9 mouse cellular contexts compared by ENCODE assay signal in genomic region chr9:42461390-42462108, GRCm38 (mm10). TPM values are rescaled to one million over a fixed set of nuclear protein-coding genes. Genes with fewer than 3 reads are reported as not detected.
DNase-seq lines count a peak whose midpoint lies in the region; ATAC-seq and TF ChIP-seq lines count a peak whose summit lies in the region.
"Had no signal": no experiment of that assay in that cellular context is flagged by ENCODE, and none has a peak within 500 bp of the region (broad histone marks: within the 10 kb centered on the region; RNA-seq: fewer than 3 reads in every experiment).

No protein-coding gene starts in this region.

- no peak overlapping the region for H3K4me3 ChIP-seq in hindbrain, embryonic 16.5 days (ENCODE audit: low read length)
- H3K4me3 ChIP-seq in gastrocnemius, adult 2 months = no peak overlapping the region

- H3K36me3 ChIP-seq in hindbrain, embryonic 16.5 days (ENCODE audit: control insufficient read depth, insufficient read depth, low read length) = no peaks in the 10 kb centered on the region

- no peak overlapping the region for H3K9ac ChIP-seq in hindbrain, embryonic 16.5 days (ENCODE audit: low read depth, low read length)

- no peak for TF ChIP-seq CTCF in gastrocnemius, adult 2 months (IDR thresholded peaks at IDR 0.05)

- no peak overlapping the region for H3K27ac ChIP-seq in hindbrain, embryonic 16.5 days (ENCODE audit: low read depth, low read length)
- no peak overlapping the region for H3K27ac ChIP-seq in gastrocnemius, adult 2 months

- H3K4me2 ChIP-seq in hindbrain, embryonic 16.5 days (ENCODE audit: low read length) = no peak overlapping the region

- ATAC-seq in common myeloid progenitor, adult 5-6 weeks (replicated peaks; ENCODE audit: low read depth, poor library complexity, severe bottlenecking) = peak; percentile 55
- no peak for ATAC-seq in hindbrain, embryonic 16.5 days

- peak; percentile 68 for DNase-seq in adrenal gland, adult 2 months
- DNase-seq in adrenal gland, adult 18-20 months (ENCODE audit: low spot score in 2 of 2) = no peak
- DNase-seq in 3T3-L1 (ENCODE audit: low read depth, low spot score) = peak; percentile 66
- DNase-seq in liver = peak; percentile 81
- DNase-seq in cerebellum, postnatal 25 days = no peak
- DNase-seq in gastrocnemius, adult 2 months = no peak
- DNase-seq: right cerebral cortex, adult 18-20 months had no signal

- 85% methylated on average over 11 of the region's 11 CpGs for WGBS in hindbrain, embryonic 16.5 days

- intact Hi-C loops in gastrocnemius, adult 2 months (cut with DNase I) = no loop called here

- H3K9me3 ChIP-seq in hindbrain, embryonic 16.5 days (ENCODE audit: control insufficient read depth, low read length) = no peaks in the 10 kb centered on the region

- no peaks in the 10 kb centered on the region for H3K27me3 ChIP-seq in hindbrain, embryonic 16.5 days (replicated peaks; ENCODE audit: control insufficient read depth, insufficient read depth, low read length)

- no peaks in the 10 kb centered on the region for H3K4me1 ChIP-seq in hindbrain, embryonic 16.5 days (ENCODE audit: control insufficient read depth, insufficient read depth, low read depth, low read length)

RNA-seq across cellular contexts. Expression of gene Tbcel, which starts 46.1 kb away (rescaled TPM):
- 10 to 100 TPM; 44.3 to 53.5 TPM for total RNA-seq in adrenal gland, adult 2 months (2021)
- 8.4 and 14.8 TPM in 2 replicates for polyA plus RNA-seq in adrenal gland, adult 2 months (2012; rRNA removed)
- total RNA-seq in adrenal gland, adult 18-20 months (2021) = 10 to 100 TPM; 23.8 to 41.1 TPM
- total RNA-seq in common myeloid progenitor, adult 5-6 weeks (2017) = 18.0 and 22.9 TPM in 2 replicates
- polyA plus RNA-seq in hindbrain, embryonic 16.5 days (2015; fragmentation: Nextera tagmentation; extraction: Ambion mirVana) = 4.3 and 4.4 TPM in 2 replicates
- total RNA-seq in gastrocnemius, adult 2 months (2021) = 10 to 100 TPM; 15.3 to 17.4 TPM

Comparison
In these comparisons a context has a peak if more than half of its experiments do, and no peak if none do; other contexts are left out.
1. DNase-seq: peak in adrenal gland, adult 2 months (single experiment), 3T3-L1 (single experiment) and liver (single experiment); none in adrenal gland, adult 18-20 months (0 of 2), cerebellum, postnatal 25 days (0 of 2) and gastrocnemius, adult 2 months (single experiment).